Mouse (Mus musculus): ENCODE measurements around the gene Creb3l1. TPM values are rescaled to one million over a fixed set of nuclear protein-coding genes. Genes with fewer than 3 reads are reported as not detected.

Creb3l1 gene
- total RNA-seq, 1 experiment from 2014 or later: 12.6 TPM

DNA sequence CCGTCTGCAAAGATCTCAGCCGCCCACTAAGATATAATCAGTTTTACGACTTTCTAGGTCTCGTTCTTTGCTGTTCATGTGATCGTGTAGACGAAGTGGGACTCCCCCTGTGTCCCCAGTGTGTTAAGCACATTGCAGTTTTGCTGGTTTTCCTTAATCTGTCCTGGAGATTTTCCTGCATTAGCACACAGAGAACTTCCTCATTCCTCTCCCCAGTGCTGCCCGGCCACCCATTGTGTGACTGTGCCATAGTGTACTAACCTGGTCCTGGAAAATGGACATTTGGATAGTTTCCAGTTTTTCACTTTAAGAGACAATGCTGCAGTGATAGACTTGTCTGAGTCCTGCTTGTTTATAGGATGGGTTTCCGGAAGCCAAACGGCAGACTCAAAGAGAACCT is 10.0 kb upstream of the Creb3l1 start:
- no peak for DNase-seq

DNA sequence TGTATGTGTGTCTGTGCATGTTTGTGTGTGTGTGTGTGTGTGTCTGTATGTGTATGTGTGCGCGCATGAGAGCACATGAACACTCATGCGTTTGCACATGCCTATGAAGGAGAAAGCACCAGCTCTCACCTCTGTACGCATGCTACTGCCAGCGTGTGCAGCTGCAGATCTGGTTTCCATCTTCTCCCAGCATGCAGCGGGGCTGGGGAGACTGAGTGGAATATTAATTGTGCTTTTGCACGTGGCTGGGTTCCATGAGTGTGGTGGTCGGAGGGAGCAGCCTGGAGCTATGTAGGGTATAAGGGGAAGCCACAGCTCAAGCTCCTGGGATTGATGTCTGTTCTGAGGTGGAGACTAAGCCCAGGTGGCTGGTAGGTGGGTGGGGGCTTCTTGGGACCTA is 6.3 kb upstream of the Creb3l1 start:
- DNase-seq: no peak

DNA sequence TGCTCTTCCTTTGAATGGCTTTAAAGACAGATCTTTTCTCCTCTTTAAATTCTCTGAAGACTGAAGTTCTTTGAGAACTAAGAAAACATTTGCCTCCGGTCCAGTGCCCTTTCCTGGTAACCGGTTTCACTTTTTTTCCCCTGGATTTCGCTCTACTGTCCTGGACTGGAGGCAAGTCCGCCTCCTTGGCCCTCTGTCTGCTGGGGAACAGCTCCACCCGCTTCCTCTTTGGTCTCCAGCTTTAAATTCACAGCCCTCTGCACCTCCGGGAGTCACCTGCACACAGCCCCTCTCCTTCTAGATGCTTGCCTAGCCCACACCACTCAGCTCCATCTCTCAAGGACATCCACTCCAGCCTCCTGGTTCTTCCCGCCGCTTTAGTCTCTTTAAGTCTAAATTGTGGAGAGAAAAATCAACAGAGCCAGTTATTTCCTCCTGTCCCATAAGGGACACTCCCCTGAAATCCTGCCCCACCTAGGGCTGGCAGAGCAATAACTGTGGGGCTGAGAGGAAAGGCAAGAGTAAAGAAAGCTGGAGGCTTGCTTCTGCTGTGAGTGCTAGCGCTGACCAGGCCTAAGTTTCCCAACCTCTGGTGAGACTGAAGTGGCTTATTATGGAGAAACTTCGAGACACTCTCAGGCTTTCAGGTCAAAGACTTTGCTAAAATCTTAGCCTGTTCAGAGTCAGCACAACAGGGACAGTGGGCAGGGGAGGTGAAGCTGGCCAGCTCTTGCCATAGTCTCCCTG is 5.3 kb upstream of the Creb3l1 start:
- DNase-seq: no peak

DNA sequence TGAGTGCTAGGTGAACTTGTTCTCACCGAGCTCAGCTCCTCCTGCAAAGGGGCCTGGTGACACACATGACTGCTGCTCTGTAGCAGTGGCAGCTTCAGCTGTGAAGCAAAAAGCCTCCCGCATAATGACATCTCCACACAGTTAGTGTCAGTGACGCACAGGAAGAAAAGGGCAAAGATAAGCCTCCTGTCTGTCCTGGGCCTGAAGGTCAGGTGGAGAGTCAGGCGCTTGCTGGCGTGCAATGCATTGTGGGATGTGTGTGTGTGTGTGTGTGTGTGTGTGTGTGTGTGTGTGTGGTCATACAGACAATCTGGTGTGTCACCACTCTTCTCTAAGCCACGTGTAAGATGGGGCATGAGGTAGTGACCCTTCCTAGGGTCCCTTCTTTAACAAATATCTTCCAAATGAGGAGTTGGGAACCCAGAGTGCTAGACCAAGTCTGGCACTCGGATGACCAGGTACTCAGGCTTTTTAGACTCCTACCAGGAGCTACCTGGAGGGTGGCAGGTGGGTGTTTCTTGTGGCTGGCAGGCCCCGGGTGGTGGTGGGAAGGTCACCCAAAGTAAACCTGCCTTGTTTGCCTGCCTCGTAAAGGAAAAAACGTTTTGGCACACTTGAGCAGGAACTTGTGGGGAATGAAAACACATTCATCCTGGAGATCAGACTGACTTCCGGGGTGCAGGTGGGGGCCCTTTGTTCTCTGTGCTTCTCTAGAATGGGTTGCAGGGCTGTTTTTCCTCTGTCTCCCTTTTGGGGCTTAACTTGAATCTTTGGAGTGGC is 3.7 kb upstream of the Creb3l1 start:
- DNase-seq: peak; percentile 84

DNA sequence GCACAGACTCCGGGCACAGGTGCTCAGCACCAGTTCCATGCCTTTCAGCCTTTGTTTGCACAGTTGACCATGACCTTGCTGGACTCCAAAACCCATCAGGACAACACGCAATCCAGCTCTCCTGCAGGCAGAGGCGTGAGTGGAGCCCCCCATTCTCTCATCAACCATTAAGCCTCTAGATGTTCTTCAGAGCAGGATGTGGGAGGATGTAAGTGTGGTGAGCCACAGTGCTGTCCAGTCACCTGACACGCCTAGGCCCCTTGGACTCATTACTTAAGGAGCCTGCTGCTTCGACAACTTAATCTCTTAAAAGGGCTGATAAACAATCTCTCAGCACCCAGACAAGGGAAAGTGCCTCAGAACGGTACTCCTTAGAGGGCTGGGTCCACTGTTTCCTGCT is 1.7 kb upstream of the Creb3l1 start:
- no peak for DNase-seq

DNA sequence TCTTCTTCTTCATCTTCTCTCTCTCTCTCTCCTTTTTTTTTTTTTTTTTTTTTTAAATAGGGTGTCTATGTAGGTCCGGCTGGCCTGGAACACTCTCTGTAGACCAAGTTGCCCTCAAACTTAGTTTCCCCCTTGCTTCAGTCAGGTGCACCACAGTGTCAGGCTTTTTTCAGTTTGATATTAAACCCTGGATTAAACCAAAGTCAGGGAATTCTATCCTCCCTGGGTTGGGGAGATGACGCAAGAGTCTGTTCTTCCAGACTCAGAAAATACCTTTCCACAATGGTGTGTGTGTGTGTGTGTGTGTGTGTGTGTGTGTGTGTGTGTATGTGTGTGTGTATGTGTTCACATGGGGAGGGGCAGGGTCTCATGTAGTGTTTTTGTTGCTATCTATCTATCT is 900 bp upstream of the Creb3l1 start:
- no peak for DNase-seq

DNA sequence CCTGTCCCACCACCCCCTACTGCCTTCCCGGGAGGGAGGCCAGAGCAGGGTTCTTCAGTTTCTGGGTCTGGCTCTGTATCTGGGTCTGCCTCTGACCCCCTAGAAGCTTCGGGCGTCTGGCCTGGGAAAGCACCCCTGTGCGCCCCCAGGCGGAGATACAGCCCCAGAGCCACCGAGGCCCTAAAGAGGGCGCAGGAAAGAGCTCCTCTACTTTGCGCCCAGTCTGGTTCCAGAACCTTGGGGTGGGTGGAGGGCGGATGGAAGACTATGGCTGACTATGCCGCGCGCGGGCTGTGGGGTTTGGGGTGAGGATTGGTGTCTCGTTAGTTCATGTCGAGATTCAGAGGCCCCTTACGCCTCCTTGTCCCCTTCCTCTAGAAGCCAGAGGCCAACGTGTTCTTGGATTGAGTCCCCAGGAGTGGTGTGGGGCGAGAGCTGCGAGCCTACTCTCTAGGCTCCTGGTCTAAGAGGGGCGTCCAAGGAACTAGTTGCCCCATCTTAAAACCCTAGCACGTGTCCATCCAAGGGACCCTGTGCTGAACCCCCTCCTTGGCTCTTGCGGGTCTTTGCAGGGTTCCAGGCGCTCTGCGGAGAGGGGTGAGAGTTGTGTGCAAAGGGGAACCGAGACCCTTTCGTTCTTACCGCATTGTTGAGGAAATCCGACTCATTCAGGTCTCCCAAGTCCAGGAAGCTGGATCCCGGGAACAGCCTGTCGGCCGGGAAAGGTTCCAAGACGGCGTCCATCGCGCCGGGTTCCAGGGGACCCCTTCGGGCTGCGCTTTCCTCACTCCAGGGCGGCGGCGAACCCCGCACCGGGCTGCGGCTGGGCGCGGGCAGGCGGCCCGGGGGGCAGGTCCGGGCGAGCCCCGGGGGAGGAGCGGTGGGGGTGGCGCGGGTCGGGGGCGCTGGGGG is 684 bp downstream of the Creb3l1 start:
- DNase-seq: peak; percentile 69

DNA sequence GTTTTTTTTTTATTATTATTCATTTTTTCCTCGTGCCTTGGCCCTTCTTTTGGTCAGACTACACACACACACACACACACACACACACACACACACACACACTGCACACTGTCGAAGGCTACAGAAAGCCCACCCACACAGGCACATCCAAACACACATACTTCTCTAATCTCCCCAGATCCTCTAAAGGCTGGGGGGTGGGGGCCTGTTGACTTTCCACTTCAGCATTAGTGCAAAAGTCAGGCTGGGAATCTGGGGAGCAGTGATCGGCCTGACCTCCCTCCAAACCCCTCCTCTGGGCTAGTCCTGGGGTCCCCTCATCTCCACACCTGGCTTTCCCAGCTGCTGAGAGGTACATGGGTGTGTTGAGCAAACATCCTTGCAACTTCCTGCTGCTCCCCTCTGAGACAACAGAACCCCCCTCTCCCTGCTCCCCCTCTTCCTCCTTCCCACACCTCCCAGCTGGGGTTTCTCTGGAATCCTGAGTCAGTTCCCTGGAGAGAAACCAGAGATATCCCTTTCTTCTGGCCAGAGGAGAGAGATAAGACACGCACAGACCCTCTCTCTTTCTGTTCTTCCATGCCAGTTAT is 3.5 kb downstream of the Creb3l1 start:
- DNase-seq: no peak

DNA sequence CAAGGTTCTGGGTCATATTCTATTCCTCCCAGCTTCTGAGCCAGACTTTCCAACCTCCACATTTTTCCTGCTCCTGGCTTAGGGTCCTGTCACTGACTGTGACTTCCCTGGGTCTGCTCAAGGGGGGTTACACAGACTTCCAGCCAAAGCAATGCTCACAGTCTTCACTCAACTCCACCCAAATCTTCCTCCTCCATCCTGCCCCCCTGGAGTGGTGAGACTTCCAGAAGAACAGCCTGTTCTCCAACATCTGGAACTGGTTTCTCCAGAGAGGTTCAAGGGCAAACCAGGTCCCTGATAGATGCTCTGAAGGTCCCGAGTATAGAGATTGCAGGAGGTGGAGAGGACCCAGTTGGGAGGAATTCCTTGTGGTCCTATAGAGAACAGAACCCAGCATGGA is 6.9 kb downstream of the Creb3l1 start:
- no peak for DNase-seq

DNA sequence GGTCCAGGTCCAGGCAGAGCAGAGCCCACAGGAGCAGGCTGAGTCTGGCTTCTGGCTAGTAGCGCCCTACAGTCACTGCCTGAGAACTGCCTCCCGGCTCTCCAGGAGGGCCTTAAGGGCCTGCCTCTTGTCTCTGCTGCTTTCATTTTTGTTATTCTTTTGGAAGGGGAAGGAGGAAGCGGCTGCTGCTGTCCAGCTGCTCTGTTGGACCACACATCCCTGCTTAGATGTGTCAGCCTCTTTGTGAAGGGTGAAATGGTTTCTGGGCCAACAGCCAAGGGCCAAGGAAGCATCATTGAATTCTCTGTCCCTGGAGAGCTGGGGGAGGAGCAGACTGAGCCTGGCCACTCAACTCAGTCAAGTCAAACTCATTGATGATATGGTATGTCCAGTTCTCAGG is 7.3 kb downstream of the Creb3l1 start:
- peak; percentile 89 for DNase-seq

DNA sequence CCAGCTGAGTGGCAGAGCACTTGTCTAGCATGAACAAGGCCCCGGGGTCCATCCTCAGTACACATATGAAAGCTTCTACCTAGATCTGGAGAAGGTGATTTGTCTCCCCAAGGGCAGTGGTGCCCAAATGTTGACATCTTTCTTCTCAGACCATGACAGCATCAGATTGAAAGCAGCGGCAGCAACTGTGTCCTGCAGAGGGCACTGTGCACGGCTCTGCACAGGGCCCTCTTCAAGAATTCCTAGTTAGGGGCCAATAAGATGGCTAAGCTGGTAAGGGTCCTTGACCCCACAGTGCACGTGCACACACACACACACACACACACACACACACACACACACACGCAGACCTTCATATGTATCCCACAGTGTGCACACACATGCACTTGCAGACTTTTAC is 9.4 kb downstream of the Creb3l1 start:
- DNase-seq: no peak

DNA sequence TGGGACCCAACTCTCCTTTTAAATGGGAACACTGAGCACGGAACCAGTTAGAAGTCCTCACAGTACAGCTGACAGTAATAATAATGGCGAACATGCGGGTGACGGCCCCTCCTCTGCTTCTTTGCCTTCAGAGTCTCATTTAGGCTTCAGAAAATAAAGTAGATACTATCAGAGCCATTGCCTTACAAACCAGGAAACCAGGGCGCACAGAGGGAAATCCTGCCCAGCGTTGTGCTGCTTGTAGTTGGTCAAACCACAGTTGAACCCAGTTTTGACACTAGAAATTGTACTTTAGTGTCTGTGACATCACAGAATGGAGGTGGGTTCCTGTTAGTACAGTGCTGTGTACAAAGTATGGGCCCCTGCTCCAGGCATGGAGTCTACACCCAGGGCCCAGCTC is 10.1 kb downstream of the Creb3l1 start:
- no peak for DNase-seq

DNA sequence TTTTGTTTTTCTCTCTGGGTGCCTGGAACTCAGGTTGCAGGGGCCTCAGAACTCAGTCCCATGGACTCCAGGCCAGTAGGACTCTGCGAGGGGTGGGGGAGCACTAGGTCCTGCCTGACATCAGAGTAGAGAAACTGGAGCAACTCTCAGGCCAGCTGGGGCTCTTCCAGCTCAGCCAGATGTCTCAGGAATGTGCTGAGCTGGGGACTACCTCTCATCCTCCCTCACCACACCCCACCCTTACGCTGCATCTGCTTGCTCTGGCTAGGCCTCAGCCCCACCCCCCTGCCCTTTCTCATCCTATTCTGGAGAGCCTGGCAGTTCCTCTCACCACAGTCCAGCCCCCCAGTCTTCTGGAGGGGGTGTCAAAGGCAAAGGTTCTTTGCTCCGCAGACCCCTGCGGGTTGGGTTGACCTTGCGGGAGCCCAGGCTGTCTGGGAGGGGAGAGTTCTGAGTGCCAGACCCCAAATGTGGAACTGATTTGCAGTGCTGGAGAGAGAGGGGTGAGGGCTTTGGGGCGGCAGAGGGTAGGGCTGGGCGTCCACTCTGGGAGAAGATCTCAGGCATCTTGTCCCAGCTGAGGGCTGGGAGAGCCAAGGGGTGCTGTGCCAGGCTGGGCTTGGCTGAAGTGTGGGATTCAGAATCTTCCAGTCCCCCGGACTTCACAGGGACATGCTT is 11.4 kb downstream of the Creb3l1 start:
- DNase-seq: peak; percentile 35

DNA sequence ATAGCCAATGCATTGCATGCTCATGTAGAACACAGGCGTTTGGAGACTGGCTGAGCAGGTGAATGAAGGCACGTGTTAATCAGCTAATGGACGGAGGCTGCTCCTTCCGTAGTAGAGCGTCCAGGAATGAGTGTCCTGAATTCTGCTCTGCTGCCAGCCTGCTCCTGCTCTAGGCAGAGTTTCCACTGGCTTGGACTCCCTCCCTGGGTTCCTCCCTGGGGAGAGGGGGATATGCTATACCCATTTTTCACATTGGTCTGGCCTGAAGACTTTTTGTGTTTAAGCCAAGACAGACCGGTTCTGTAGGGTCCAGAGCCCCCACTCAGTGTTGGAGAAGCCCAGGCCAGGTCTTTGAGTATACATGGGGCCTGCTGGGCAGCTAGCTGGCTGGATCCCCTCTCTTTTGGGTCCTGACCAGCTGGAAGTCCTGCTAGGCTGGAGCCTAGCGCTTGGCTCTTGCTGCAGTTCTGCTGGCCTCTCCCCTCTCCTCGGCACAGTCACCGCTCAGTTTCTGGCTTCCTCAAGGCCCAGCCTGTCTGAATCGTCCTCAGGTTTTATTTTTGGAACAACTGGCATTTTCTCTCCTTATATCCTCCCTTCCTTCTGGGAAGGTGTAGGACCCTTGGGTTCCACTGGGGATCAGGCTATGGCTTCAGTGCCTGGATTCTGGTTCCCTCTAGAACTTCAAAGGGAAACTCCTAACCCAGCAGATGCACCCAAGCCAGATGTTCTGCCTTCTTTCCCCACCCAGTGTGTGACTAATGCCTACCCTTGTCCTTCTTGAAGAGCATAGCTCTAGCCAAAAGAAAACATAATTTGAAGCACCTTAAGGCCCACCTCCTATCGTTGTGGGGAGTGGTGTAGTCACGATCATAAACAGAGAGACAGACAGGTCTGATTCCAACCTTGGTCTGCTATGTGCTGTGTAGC is 12.6 kb downstream of the Creb3l1 start:
- DNase-seq: peak; percentile 37

DNA sequence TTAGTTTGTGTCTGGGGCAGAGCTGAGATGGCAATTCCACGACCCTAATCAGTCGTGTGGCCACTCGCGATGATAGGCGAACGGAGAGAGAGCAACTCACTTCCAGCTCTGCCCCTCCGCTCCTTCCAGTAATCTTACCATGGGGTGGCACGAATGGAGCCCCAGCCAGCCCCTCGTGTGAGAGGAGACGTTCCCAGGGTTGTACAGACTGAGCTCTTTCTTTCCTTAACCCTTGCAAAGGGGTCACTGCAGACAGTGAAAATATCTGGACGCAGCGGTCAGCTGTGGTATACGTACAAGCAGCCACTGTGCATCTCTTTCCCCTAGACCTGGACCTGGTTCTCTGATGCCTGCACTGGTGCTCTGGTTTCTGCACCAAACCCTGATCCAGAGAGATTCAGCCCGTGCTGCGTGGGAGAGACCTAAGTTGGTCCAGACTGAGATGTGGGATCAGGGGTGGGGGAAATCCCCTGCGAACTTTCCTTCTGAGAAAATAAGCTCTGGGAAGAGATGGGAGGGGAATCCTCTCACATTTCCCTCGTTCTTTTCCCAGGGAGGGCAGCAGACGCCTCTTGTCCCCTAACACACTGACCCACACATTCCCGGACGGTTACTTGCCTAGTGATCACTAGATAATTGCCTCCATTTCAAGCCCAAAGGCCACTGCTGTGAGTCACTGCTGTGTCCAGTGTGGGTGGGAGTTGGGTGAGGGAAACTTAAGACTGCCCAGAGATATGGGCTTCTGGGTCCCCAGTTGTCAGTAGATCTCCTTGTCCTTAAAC is 15.5 kb downstream of the Creb3l1 start:
- DNase-seq: peak; percentile 34

DNA sequence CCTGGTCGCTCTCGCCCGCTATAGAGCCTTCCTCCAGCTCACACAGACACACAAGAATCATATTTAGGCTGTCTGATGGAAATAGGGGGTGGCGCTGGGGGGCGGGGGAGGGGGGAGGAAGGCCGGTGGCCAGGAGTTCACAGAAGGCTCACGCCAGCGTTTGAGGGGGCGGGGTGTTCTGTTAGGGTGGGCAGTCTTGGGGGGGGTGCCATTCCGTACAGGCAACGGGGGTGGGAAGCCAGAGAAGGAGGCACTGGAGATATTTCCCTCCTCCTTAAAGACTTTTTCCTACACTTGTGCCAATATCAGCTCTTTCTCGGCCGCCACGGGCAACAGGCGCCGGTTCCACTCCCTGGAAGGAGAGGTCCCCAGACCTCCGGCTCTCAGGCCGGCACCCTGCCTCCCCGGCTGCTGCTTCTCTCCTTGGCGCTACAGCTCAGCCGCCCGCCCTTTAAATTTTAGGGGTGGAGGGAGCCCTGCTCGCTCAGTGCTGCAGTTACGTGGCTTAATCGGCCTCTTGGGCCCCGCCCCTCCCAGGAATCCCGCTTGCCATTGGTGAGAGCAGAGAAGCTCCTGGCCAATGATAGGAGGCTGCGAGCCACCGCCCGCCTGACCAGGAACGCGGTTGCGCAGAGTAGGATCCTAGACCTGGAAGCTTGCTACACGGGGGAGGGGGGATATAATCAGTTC is 16.2 kb downstream of the Creb3l1 start:
- DNase-seq: peak; percentile 98

DNA sequence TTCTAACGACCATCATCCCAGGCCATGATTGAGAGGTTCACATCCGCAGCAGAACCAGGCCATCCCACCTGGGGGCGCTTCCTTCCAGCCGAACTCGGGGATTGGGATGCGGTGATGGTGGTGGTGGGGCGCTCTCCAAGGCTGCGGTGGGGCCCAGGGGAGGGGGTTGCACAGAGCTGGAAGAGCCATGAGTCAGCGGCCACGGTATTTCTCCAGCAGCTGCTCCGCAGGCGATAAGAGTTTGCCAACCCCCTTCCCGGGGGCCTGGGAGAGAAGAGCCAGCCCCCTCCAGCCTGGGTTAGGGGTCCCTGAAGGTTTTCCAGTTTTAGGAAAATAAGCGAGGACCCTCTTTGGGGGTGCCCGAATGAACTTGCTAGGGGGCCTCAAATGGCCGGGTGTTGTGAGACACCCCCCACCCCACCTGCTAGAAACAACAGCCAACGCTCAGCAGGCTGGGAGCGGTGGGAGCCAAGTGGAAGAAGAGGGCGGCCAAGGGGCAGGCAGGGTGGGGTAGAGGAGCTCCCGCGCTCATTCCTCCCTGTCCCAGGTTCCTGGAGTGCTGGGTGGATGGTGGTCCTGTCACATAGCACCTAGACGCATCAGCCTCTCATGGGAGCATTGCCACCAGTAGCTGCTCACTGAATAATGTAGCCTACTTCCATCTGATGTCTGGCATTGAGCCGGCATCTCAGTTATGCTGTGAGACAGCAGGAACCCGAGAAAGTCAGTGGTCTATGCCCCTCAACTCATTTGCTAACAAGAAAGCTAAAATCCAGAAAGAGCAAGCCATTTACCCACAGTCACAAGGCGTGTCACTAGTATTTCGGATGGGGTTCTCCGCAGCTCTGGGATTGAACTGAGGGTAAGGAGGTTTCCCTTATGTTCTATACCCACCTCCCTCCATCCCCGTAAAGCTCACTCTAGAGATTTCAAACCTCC is 17.1 kb downstream of the Creb3l1 start:
- DNase-seq: peak; percentile 79

DNA sequence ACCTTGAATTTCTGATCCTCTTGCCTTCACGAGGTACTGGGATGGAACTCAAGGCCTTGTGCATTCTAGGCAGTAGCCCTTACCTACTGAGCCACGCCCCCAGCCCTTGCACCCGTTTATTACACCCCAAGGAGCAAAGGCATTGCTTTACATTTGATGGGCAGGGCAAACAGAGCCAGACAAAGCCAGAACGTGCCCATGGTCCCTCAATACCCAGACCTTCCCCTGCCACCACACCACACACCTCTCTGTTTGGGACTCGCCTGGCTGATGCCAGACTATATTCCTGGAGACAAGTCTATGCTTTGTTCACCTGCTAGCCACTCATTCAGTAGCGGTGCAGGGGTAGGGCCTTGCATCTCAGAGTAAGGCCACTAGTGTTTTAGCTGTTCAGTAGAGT is 17.8 kb downstream of the Creb3l1 start:
- no peak for DNase-seq
